Mouse (Mus musculus): ENCODE data around the gene Zfp316.

GRCm38 (mm10) chr5:143288378-143288911 is 18.6 kb upstream of the Zfp316 start:
- TF ChIP-seq CTCF (IDR thresholded peaks at IDR 0.05; ENCODE audit: control insufficient read depth, insufficient read depth, low read length) (no peak), POLR2A (IDR thresholded peaks at IDR 0.05; ENCODE audit: borderline replicate concordance, control insufficient read depth, low read depth, low read length) (no peak; the same call in 1 of the 2 replicates)

Measured in bone marrow, adult 2 months (tissue).